Mouse (Mus musculus) ES-Bruce4 (cell line): ENCODE measurements around the gene Traf4.

Experiments used
- CTCF ChIP-seq: IDR thresholded peaks from one replicate; pipeline ENCODE4 v1.8.1; 2011; ENCODE audit warnings: low read depth, low read length
- POLR2A ChIP-seq: IDR thresholded peaks from one replicate; pipeline ENCODE4 v1.8.1; 2011; ENCODE audit warnings: low read length; ENCODE audit not compliant: insufficient read depth

- TF ChIP-seq CTCF (no peak), POLR2A (no peak)
Observed at GRCm38 (mm10) chr11:78118467-78118866, 46.9 kb downstream of the Traf4 start.
